In the genomic region with DNA sequence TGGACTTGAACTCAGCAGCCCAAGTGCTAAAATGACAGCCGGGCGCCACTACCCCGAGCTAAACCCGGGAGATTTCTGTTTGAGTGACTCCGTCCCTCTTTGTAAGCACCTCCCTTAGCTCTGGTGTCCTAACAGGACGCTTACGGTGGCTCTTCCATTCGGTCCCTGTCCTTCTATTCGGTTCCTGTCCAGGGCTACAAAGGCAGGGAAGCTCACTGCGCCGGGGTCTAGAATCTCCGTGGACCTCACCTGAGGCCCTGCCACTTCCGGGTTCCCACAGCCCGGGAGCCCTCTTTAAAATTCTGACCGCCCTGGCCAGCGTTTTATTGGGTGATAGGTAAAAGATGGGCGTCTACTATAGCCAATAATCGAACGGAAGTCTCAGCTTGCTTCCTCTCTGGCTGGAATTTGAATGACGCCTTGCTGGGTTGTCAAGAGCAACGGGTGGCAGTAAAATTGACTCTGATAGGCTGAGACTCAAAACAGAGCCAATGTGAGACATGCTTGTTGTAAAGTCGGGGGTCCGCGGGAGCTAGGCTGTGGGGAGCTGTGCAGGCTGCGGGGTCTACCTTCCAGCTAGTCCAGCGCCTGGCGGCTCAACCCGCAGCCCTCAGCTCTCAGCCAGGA, we compare ENCODE assay signal across 7 mouse cellular contexts. TPM values are rescaled to one million over a fixed set of nuclear protein-coding genes. Genes with fewer than 3 reads are reported as not detected.
A peak's percentile ranks its signal among the peaks of the same experiment; 100 is the strongest.
DNase-seq lines count a peak whose midpoint lies in the region; ATAC-seq lines count a peak whose summit lies in the region.

A gene (minus strand): TSS at position 295 of the 627 bp plus-strand sequence.
A gene (plus strand): TSS at position 494 of the 627 bp plus-strand sequence.

- peak within 1 kb of the TSS; percentile 83 for H3K4me2 ChIP-seq in intestine, embryonic 15.5 days (replicated peaks)

- no peaks in the 10 kb centered on the region for H3K9me3 ChIP-seq in intestine, embryonic 15.5 days
- no peaks in the 10 kb centered on the region; the same call in 1 of the 2 replicates for H3K9me3 ChIP-seq in midbrain, embryonic 10.5 days (replicated peaks)

- no peaks in the 10 kb centered on the region for H3K27me3 ChIP-seq in intestine, embryonic 15.5 days (replicated peaks)
- no peaks in the 10 kb centered on the region for H3K27me3 ChIP-seq in midbrain, embryonic 10.5 days (ENCODE audit: low read depth, poor library complexity, severe bottlenecking)

- ATAC-seq in intestine, embryonic 15.5 days, result peak; percentile 95

- peak within 1 kb of the TSS; percentile 75 for H3K4me3 ChIP-seq in intestine, embryonic 15.5 days (replicated peaks)
- H3K4me3 ChIP-seq in midbrain, embryonic 10.5 days, result peak within 1 kb of the TSS; percentile 76

- intact Hi-C loops in gastrocnemius, postnatal 36 days (cut with DNase I), result no loop called here
- intact Hi-C loops in left cerebral cortex, postnatal 25 days (cut with DNase I), result loop anchor here (2.0 to 5.0 kb wide), 2 partner anchors 64 to 79 kb away; a partner anchor contains a TSS

- H3K27ac ChIP-seq in intestine, embryonic 15.5 days, result peak within 1 kb of the TSS; percentile 66
- peak within 1 kb of the TSS; percentile 86 for H3K27ac ChIP-seq in midbrain, embryonic 10.5 days (replicated peaks)

- peaks cover 17% of the 10 kb centered on the region for H3K4me1 ChIP-seq in intestine, embryonic 15.5 days (replicated peaks)
- H3K4me1 ChIP-seq in midbrain, embryonic 10.5 days, result peaks cover 23% of the 10 kb centered on the region

- under 1% methylated on average over 28 of the region's 28 CpGs for WGBS in intestine, embryonic 15.5 days
- WGBS in midbrain, embryonic 10.5 days, result under 1% methylated on average over 28 of the region's 28 CpGs

- H3K36me3 ChIP-seq in intestine, embryonic 15.5 days, result peaks cover 25% of the 10 kb centered on the region; the same call in 1 of the 2 replicates
- H3K36me3 ChIP-seq in midbrain, embryonic 10.5 days, result peaks cover 62% of the 10 kb centered on the region

- H3K9ac ChIP-seq in intestine, embryonic 15.5 days, result peak within 1 kb of the TSS; percentile 73

- peak; percentile 97 for DNase-seq in adrenal gland, adult 2 months
- DNase-seq in embryo, embryonic 11.5 days (ENCODE audit: low read depth, low spot score), result peak; percentile 96
- peak; percentile 82 to 86 for DNase-seq in gastrocnemius, postnatal 36 days
- DNase-seq in left cerebral cortex, postnatal 25 days (ENCODE audit: low spot score in 2 of 2), result peak; percentile 95 to 100
- DNase-seq in midbrain, embryonic 10.5 days (ENCODE audit: low spot score), result peak; percentile 98
- DNase-seq in right cerebral cortex, postnatal 4 days, result peak; percentile 85

RNA-seq across cellular contexts. Expression of the first gene that starts in this region (rescaled TPM):
- 1 to 10 TPM; 8.4 to 8.7 TPM for total RNA-seq in adrenal gland, adult 2 months (2021)
- polyA plus RNA-seq in adrenal gland, adult 2 months (2012; rRNA removed), result 3.4 and 4.3 TPM in 2 replicates
- under 1 TPM; 0.31 to 0.96 TPM for total RNA-seq in gastrocnemius, postnatal 36 days (2021)
- 22.0 and 22.7 TPM in 2 replicates for polyA plus RNA-seq in intestine, embryonic 15.5 days (2015; fragmentation: Nextera tagmentation; extraction: Ambion mirVana)
- 1 to 10 TPM; 7.7 to 8.3 TPM for total RNA-seq in left cerebral cortex, postnatal 25 days (2021)
- polyA plus RNA-seq in midbrain, embryonic 10.5 days (2016; fragmentation: Nextera tagmentation; extraction: Ambion mirVana), result 25.2 and 25.3 TPM in 2 replicates

RNA-seq across cellular contexts. Expression of the second gene that starts in this region (rescaled TPM):
- 10 to 100 TPM; 11.6 to 19.8 TPM for total RNA-seq in adrenal gland, adult 2 months (2021)
- 15.4 and 16.1 TPM in 2 replicates for polyA plus RNA-seq in adrenal gland, adult 2 months (2012; rRNA removed)
- total RNA-seq in gastrocnemius, postnatal 36 days (2021), result 1 to 10 TPM; 4.7 to 5.0 TPM
- 43.2 and 45.8 TPM in 2 replicates for polyA plus RNA-seq in intestine, embryonic 15.5 days (2015; fragmentation: Nextera tagmentation; extraction: Ambion mirVana)
- 10 to 100 TPM; 18.2 to 23.3 TPM for total RNA-seq in left cerebral cortex, postnatal 25 days (2021)
- polyA plus RNA-seq in midbrain, embryonic 10.5 days (2016; fragmentation: Nextera tagmentation; extraction: Ambion mirVana), result 65.8 and 67.0 TPM in 2 replicates

Comparison
In these comparisons a context has a peak if more than half of its experiments do, and no peak if none do; other contexts are left out.
1. Peak in every context shown above with its lines: DNase-seq, ATAC-seq, H3K4me3 ChIP-seq and H3K27ac ChIP-seq.
2. RNA of the first gene that starts in this region (total RNA-seq): 8.4 to 8.7 TPM in adrenal gland, adult 2 months and 7.7 to 8.3 TPM in left cerebral cortex, postnatal 25 days; 0.31 to 0.96 TPM in gastrocnemius, postnatal 36 days; every median in the first group is over 4 times any median in the second.